Mouse (Mus musculus): ENCODE results near the gene Map3k19.

Gene Map3k19

DNA sequence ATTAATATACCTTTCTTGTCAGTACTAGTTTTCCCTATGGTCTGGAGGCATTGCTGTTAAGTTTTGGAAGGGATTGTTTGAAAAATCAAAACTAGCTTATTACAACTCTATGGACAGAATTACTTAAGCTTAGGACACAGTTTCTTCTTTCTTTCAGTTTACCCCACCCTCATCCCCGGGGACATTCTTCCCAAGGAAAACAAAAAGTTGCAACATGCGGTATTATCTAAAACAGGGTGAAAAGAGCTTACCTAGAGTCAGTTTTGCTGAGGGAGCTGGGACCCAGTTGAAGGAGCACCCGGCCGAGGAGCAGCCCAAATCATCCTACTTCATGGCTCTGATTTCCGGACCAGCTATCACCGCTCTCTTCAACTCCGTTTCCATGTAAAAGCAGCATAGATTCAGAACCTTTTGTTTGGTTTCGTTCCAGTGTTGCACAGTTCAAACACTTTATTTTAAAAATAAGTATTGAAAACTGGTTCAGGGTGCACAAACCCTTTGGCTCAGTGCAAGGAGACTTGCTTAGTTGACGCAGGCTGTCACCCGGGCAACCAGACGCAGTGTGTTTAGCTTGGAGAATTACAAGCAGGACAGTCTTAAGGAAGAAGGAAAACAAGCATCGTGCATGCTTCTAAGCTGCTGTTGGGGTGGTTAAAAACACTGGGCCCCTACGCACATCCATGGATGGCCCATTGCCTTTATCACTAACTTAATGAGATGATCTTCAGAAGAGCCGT, at the start of gene Map3k19:
Gene Map3k19, minus strand, starts transcription at position 546 of the 737 bp plus-strand sequence.
- DNase-seq: no peak

DNA sequence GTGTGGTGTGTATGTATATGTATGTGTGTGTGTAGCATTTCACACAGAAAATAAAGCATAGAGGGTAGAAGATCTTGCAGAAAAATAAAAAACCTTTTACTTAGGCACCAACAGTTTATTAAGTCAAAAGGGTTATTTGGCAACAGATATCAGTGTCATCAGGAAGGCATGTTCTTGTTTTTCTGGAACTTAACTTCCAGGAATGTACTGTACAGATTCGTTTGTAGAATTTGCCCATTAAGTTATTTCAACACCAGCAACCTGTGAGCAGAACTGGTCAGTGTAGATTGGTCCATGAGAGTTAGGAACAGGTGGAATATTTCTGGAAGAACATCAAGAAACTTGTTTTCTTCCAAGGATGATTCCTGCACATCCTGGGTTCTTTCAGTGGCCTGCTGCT, 44.6 kb upstream of the Map3k19 start:
- no peak for DNase-seq

DNA sequence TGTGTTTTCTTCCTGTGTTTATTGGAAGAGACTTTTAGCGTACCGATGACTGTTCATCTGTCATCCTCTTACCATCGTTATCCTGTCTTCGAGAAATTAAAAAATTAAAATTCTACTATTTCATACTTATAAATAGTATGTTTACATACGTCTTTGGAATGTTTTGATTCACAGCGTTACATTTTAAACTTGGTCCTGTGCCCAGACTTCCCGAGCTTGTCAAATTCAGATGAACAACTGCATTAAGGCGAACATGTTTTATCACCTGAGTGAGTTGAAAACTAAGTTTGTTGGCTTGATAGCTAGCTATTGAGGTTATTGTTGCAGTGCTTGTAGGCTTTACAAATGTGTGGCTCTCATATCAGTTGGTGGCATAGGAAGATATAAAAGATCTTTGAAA, 14.4 kb upstream of the Map3k19 start:
- DNase-seq: peak; percentile 2

DNA sequence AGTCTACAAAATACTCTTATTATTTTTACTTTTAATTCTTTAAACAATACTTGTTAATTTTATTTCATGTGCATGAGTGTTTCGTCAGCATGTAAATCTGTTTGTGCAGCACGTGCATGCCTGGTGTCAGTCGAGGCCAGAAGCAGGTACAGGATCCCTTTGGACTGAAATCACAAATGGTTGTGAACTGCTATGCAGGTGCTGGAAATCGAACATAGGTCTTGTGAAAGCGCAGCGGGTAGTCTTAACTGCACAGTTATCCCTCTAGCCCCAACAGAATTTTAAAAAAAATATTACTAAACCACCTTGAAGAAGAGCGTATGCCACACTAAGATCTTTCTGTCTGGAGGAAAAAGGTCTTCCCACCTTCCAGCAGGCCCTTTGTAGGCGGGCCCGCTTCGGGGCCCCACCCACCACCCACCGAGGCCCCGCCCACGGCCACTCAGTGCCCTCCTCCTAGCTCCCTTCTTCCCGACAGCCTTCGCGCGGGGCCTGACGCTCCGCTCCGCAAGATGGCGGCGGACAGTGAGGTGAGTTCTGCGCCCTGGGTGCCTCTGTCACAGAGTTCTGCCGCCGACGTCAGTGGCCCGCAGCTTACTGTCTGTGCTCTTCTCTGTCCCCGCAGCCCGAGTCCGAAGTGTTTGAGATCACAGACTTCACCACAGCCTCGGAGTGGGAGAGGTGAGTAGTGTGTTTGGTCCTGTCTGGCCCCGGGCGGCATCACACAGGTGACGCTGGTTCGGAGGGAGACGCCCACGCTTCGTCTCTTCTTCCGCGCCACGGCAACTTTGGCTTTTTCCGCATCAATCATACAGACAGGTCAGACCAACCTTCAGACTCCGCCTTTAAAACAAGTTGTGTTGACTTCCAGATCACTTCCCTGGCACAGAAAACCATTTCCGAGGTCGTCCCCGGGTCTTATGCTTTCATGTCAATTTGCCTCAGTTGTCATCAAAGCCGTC, 13.8 kb upstream of the Map3k19 start, which contains the start of gene Rab3gap1:
Gene Rab3gap1, plus strand, starts transcription at position 474 of the 962 bp plus-strand sequence.
- peak; percentile 91 for DNase-seq

DNA sequence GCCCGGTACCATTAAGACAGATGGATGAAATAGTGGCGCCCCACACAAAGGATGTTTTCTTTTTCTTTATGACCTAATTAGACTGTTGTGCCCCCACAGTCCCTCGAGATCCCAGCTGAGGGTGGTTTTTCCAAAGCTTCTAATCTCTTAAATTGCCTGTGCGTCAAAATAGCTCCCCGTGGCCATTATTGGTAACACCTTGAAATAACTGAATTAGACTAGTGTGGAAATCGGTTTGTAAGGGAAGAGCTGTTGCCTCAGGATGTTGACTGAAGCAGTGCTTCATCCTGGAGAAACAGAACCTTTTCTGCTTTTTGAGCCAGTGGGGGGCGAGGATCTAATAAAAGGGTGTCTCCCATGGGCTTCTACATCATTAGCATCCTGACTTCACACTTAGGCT, 9.0 kb upstream of the Map3k19 start:
- peak; percentile 25 for DNase-seq

DNA sequence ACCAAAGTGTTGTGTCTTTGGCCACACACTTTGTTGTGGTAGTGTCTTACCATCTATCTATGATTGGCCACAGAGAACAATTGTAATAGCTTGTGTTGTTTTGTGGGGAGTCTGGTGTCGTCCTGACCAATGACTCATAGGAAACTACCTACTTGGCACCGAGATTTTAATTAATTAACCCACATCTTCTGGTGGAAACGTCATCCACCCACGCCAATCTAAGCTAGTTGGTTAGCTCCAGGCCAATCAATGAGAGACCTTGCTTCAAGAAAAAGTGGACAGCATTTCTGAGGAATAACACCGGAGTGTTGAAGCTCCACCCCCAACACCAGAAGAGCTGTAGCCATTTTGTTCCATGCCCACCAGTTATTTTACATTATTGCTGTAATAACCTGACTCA, 7.1 kb upstream of the Map3k19 start:
- no peak for DNase-seq

DNA sequence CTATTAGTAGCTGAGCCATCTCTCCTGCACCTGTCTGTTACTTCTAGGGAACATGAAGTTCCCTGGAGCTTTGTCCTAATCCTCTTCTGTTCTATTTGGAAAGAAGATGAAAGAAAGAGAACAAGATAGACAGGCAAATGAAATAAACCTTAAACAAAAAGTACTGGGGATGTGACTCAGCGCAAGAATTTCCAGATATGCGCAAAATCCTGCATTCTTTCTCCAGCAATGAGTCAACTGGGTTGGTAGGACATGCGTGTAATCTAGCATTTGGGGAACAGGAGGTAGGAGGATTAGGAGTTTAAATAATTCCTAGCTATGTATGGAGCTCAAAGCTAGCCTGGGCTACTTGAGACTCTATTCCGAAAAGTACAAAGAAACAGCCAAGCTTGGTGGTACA, 5.7 kb upstream of the Map3k19 start:
- no peak for DNase-seq

DNA sequence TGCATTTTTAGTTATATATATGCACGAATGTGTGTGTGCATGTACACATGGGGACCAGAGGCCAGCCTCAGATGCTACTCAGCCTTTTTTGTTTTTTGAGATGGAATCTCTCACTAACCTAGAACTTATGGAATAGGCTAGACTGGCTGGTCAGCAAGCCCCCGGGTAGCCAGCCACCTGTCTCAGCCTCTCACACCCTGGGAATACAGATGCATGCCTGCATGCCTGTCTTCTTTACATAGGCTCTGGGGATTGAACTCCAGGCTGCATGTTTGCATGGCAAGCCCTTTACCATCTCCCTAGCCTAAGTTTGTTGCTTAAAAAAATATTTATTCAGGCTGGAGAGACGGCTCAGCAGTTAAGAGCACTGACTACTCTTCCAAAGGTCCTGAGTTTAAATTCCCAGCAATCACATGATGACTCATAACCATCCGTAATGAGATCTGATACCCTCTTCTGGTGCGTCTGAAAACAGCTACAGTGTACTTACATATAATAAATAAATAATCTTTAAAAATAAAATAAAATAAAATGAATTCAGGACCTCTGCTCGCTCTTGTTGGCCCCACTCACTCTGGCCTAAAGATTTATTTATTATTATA, 5.1 kb upstream of the Map3k19 start:
- DNase-seq: no peak

DNA sequence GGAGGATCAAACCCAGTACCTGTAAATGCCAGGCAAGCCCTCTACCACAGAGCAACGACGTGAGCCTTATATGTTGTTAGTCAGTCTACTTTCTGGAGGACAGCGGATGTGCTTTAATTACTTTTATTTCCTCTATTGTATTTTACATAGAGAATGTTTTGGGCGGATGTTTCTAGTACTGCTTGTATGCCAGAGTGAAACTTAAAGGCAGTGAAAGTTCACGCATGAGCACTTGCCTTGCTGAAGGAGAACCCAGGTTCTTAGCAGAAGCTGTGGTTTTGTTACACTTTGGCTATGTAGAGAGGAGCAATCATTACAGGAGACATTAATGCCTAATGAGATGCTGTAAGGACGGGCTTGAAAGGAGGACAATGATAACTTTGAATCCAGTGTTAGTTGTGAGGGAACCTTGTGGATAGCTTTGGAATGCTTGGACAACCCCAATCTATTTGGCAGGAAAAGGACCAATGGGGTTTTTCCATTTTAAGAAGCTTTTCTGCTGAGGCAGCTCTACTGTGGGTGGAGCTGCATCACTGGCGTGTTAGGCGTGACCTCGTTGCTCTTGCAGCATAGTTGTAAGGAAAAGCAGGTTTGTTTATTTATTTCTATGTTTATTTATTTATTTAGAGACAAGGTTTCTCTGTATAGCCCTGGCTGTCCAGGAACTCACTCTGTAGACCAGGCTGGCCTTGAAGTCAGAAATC, 4.3 kb upstream of the Map3k19 start:
- DNase-seq: no peak

DNA sequence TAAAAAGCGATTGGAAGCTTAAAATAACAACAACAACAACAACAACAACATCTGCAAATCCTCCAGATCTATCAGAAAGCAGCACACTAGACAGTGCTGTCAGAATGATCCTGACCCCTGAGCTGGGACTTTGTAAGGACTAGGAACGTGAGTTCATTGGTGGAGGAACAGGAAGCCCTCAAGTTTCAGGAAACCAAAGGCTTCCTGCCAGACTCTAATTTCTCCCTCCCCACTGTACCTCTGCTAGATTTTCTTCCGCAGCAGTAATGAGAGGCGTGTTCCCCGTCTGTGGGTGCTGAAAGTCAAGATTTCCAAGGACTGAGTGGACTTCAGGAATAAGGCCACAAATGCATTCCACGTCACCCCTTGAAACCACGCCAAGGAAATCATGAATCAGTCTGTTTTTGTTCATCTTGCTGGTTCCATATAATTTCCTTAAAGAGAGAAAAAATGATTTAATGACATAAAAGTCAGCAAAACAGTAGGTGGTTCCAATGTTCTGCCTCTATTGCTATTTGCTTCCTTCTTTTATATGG, 4.7 kb downstream of the Map3k19 start:
- DNase-seq: no peak

DNA sequence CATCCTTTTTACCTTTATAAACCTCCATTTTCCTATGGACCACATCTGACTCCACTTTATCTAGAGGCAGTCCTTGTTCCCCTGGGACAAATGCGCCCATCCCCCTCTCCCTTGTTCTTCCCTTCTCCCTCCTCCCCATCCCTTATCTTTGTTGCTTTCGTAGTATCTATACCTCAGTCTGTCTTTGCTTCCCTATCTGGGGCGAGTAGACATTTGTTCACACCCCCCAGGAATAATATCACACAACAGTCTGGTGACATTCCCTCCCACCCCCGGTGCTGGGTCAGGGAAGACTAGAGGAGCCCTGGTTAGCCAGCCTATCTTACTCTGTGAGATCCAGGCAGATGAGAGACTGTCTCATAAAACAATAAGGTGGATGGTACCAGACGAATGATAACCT, 9.4 kb downstream of the Map3k19 start:
- no peak for DNase-seq

DNA sequence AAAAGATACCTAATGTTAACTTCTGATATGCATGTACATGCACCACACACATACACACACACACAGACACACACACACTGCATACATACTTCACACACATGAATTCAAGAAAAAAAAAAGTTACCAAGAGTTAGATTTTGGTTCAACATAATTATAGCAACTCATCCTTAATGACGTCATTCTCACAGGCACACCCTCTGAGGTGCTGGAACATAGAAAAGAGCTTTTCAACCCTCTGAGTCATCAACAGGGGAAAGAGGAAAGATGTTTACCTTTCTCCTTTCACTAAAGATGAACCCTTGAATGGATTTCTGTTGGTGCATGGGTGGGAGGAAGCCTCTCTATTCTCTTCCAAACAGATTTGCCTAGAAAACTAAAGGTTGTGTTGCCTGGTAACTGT, 16.2 kb downstream of the Map3k19 start:
- no peak for DNase-seq

DNA sequence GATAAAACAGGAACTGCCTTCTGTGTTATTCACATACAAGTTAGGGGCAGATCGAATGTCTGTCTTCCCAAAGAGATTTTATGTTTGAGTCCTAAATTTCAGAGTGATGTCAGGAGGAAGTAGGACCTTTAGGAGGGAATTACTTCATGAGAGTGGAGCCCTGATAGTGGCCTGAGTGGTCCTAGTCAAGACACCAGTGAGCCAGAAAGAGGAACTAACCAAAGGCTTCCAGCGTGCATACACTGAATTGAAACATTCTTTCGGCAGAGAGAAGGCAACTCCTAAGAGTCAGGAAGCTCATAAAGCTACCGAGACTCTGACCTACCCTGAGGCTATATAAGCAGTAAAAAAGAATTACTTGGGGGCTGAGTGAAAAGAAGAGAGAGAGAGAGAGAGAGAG, 18.2 kb downstream of the Map3k19 start:
- no peak for DNase-seq

DNA sequence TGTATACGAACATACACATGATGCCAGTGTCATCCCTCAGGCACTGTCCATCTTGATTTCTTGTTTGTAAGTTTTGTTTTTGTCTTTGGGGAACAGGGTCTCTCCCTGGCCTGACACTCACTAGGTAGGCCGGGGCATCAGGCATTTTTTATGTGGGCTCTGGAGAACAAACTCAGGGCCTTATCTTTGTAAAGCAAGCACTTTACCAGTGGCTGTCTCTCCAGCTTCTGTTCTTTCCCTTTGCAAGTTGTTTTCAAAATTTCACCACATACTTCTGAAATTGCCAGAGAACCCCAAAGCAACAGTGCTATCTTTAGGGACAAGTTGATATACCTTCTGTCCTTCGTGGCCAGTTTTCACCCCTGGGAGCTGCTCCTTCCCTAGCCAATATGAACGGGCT, 20.6 kb downstream of the Map3k19 start:
- no peak for DNase-seq

DNA sequence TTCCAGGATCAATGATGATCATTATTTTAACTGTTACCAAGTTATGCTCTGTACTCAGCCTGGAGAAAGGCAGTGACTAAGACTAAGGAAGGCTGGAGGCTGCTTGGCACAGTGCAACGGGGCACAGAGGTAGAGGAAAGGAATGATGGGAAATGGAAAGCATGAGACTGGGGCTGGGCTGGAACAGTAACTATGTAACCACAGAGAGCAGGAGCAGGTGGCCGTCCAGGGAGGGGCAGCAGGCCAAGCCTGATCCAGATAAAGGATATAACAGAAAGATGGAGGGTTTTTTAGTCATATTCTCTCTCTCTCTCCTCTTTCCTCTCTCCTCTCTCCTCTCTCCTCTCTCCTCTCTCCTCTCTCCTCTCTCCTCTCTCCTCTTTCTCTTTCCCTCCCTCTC, 21.1 kb downstream of the Map3k19 start:
- no peak for DNase-seq

DNA sequence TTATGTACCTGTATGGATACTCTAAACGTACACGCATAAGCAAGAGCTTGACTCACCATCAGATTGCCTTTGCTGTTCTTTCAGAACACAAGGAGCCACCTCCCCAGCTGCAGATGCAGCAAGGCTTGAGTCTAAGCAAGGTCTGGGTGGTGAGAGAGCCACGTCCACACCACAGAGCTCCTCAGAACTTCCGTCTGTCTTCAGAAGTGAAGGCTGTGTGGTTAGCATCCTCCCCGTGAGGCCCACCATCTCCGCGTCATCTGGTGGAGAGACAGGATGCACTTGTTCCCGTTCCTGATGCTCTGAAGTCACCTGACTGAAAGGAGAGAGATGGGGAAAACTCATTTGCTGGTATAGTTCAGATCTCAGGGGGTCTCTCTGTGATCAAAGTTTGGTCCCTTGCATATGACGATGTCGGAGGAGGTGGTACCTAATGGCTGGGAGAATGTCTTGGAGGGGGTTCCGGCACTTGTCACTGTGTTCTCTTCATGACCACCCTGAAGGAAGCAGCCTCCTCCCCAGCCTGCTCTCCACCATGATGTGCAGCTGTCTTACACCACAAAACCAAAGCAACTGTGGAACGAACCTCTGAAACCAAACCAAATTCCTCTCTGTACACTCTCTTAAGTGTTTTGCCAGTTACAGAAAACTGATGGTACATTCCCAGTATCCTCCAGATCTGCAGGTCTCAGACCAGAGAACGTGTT, 24.5 kb downstream of the Map3k19 start:
- DNase-seq: no peak

DNA sequence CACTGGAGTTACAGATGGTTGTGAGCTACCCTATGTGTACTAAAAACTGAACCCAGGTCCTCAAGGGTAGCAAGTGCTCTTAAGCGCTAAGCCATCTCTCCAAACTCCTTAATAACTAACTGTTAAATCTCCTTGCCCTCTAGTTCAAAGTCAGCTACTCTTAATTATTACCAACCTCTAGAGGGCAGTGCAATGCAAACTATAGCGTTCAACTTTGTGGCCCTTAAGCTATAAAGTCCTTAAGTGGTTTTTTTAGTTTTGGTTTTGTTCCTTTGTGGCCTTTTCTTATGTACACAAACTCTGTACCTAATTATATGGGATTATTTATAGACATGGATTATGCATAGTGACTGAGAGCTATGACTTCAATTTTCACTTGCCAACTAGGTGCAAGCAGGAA, 27.5 kb downstream of the Map3k19 start:
- DNase-seq: peak; percentile 67

DNA sequence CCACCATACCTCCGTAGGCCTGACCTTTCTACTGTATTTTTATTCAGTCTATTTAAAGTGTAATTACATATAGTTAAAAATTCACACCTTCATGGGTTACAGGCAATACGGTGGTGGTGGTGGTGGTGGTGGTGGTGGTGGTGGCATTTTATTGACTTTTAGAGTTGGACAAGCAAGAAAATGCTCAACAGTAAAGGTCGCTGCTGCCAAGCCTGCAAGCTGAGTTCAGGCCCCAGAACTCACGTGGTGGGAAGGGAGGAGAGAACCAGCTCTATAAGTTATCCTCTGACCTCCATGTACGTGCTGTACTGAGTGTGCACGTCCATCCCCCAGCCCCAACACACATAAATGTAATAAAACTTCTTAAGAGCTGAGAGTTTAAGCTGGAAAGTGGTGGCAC, 38.5 kb downstream of the Map3k19 start:
- DNase-seq: no peak

DNA sequence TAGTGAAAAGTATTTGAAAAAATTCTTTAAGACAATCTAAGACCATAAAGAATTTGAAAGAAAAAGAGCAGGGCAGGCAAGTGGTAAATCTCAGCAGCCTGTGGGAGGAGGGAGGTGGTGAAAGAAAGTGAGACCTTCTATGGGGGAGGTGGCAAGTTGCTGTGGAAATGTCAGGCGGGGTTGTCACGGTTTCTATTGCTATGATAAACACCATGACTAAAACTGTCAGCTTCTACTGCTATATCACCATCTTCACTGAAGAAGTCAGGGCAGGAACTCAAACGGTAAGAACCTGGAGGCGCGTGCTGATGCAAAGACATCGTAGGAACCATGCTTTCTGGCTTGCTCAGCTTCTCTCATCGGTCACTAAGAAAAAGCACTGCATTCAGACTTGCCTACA, 41.9 kb downstream of the Map3k19 start:
- DNase-seq: no peak

DNA sequence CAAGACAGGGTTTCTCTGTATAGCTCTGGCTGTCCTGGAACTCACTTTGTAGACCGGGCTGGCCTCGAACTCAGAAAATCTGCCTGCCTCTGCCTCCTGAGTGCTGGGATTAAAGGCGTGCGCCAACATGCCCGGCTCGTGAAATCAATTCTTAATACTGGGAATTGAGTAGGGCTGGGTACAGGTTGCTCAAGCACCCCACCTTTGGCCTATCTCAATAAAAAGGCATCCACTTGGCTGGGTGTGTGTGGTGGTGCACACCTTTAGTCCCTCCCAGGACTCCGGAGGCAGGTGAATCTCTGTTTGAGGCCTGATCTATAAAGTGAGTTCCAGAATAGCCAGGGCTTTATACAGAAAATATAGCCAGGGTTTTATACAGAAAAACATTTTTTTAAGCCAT, 46.2 kb downstream of the Map3k19 start:
- DNase-seq: no peak

DNA sequence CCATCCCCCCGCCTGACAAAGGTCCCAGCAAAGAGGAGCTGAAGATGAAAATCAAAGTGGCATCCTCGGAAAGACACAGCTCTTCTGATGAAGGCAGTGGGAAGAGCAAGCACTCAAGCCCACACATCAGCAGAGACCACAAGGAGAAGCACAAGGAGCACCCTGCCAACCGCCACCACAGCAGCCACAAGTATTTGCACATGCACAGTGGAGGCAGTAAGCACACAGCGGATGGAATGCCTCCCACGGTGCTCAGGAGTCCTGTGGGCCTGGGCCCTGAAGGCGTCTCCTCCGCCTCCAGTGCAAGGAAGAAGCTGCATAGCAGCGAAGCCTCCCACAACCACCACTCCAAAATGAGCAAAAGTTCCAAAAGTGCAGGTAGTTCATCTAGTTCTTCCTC, 51.9 kb downstream of the Map3k19 start:
- DNase-seq: no peak

DNA sequence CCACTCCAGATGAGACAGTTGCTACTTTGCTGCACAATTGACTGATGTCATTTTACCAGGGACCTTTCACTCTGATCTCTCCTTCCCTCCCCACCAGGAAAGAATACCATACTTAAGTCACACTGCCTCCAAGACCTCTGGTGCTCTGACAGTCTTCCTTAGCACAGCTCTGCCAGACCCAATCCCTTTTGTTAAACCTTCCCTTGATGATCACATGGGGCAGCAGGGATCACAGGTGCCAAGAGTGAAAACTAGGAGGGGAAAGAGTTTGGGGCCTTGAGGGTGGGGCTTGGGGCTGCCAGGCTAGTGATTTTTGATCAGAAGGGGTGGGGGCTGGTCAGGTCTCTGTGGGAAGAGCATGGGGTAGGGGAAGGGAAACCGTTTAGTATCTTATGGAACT, 58.1 kb downstream of the Map3k19 start:
- DNase-seq: no peak

All from retina, postnatal 1 day (tissue).